Mouse (Mus musculus): ENCODE data around the gene Retreg3. TPM values are rescaled to one million over a fixed set of nuclear protein-coding genes. Genes with fewer than 3 reads are reported as not detected.
"Not testable (repeated sequence)": the region's sequence is repeated elsewhere in the genome, so short reads cannot be mapped to it uniquely, and the experiment has no call there.

The Retreg3 gene
- polyA plus RNA-seq, 1 experiment from 2014 or later, result 10.5 TPM

DNA sequence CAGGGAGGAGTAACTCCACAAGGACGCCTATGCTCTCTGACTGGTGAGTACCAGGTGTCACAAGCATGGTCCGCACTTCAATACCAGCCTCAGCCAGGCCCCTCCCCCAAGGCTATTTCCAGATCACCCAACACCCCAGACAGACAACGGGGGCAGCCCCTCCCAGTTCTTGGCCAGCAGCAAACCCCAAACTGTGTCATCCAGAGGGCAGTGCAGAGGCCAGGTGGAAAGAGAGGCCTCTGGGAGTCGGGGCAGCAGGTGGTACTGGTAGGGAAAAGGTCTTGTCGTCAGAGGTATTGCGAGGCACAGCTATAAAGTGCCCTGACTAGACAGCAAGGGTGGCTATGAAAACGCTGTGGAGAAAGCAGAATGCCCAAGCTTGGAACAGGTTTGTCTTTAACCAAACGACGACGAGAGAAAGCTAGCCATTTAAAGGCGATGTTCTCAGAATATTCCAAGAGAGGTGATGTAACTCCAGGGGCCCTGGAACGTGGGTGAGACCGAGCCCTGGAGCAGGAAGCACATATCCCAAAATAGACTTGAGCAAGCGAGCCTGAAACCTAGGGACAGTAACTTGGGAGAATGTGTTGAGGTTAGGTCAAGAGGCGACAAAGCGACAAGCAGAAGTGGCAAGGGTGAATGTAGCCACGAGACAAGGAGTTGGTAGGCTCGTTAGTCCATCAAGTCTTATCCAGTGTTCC is 10.5 kb upstream of the Retreg3 start:
- H3K27ac ChIP-seq (ENCODE audit: low read depth, low read length), result no peak overlapping the region
- no peak overlapping the region for H3K9ac ChIP-seq (ENCODE audit: low read depth, low read length)
- H3K27me3 ChIP-seq (ENCODE audit: control insufficient read depth, insufficient read depth, low read length), result no peaks in the 10 kb centered on the region
- whole genome bisulfite sequencing, result 37% methylated on average over 18 of the region's 18 CpGs
- H3K9me3 ChIP-seq (ENCODE audit: control insufficient read depth, low read length), result peaks cover 5% of the 10 kb centered on the region; the same call in 1 of the 2 replicates
- no peak for ATAC-seq (ENCODE audit: low FRiP score, low TSS enrichment)
- no peak overlapping the region for H3K4me3 ChIP-seq (ENCODE audit: low read length)
- no peak overlapping the region for H3K4me2 ChIP-seq (replicated peaks; ENCODE audit: low read depth, low read length)
- H3K4me1 ChIP-seq (ENCODE audit: control insufficient read depth, insufficient read depth, low read length), result no peaks in the 10 kb centered on the region
- peaks cover 15% of the 10 kb centered on the region for H3K36me3 ChIP-seq (ENCODE audit: control insufficient read depth, insufficient read depth, low read length)

DNA sequence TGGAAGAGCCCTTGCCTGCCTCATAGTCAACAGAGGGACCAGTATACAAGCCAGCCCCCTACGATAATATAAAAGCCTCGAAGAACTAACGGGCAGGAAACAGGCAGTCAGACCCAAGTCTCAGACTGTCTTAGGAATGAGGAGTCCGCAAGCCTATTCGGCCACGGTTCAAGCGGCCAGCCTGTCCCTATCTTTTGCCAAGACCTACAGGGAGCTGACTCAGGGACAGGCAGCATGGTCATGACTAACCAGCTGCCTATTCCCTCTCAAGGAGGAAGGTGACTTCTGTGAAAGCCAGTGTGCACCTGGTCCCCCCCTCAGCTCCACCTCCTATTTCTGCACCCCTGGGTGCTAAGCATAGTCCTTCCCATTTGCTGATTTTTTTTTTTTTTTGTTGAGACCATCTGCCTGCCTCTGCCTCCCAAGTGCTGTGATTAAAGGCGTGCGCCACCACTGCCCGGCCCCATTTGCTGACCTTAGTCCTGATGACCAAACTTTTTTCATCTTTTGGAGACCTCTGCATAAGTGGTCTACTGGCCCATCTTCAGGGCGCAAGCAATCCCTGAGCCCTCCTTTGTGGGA is 9.4 kb upstream of the Retreg3 start:
- H3K27ac ChIP-seq (ENCODE audit: low read depth, low read length), result no peak overlapping the region
- H3K36me3 ChIP-seq (ENCODE audit: control insufficient read depth, insufficient read depth, low read length), result peaks cover 20% of the 10 kb centered on the region
- ATAC-seq (ENCODE audit: low FRiP score, low TSS enrichment), result no peak
- H3K4me3 ChIP-seq (ENCODE audit: low read length), result no peak overlapping the region
- peaks cover 5% of the 10 kb centered on the region; the same call in 1 of the 2 replicates for H3K9me3 ChIP-seq (ENCODE audit: control insufficient read depth, low read length)
- no peak overlapping the region for H3K9ac ChIP-seq (ENCODE audit: low read depth, low read length)
- WGBS, result 83% methylated on average over 11 of the region's 11 CpGs
- no peaks in the 10 kb centered on the region for H3K4me1 ChIP-seq (ENCODE audit: control insufficient read depth, insufficient read depth, low read length)
- H3K27me3 ChIP-seq (ENCODE audit: control insufficient read depth, insufficient read depth, low read length), result no peaks in the 10 kb centered on the region
- H3K4me2 ChIP-seq (replicated peaks; ENCODE audit: low read depth, low read length), result no peak overlapping the region

- peaks cover 39% of the 10 kb centered on the region for H3K36me3 ChIP-seq (ENCODE audit: control insufficient read depth, insufficient read depth, low read length)
- ATAC-seq (ENCODE audit: low FRiP score, low TSS enrichment), result no peak
- H3K4me3 ChIP-seq (ENCODE audit: low read length), result no peak overlapping the region
- no peaks in the 10 kb centered on the region for H3K27me3 ChIP-seq (ENCODE audit: control insufficient read depth, insufficient read depth, low read length)
- WGBS, result 76% methylated on average over 1 of the region's 1 CpGs
- H3K9ac ChIP-seq (ENCODE audit: low read depth, low read length), result no peak overlapping the region
- H3K4me2 ChIP-seq (replicated peaks; ENCODE audit: low read depth, low read length), result no peak overlapping the region
- peaks cover 5% of the 10 kb centered on the region; the same call in 1 of the 2 replicates for H3K9me3 ChIP-seq (ENCODE audit: control insufficient read depth, low read length)
- H3K4me1 ChIP-seq (ENCODE audit: control insufficient read depth, insufficient read depth, low read length), result no peaks in the 10 kb centered on the region
- H3K27ac ChIP-seq (ENCODE audit: low read depth, low read length), result no peak overlapping the region
Measured at GRCm38 (mm10) chr11:101127075-101127474, 7.4 kb upstream of the Retreg3 start.

GRCm38 (mm10) chr11:101125008-101125407 is 5.3 kb upstream of the Retreg3 start:
- H3K4me2 ChIP-seq (replicated peaks; ENCODE audit: low read depth, low read length); H3K27me3 ChIP-seq (ENCODE audit: control insufficient read depth, insufficient read depth, low read length); ATAC-seq (ENCODE audit: low FRiP score, low TSS enrichment); H3K4me1 ChIP-seq (ENCODE audit: control insufficient read depth, insufficient read depth, low read length); H3K27ac ChIP-seq (ENCODE audit: low read depth, low read length); H3K4me3 ChIP-seq (ENCODE audit: low read length); H3K9ac ChIP-seq (ENCODE audit: low read depth, low read length); H3K9me3 ChIP-seq (ENCODE audit: control insufficient read depth, low read length): not testable (repeated sequence)
- 98% methylated on average over 5 of the region's 9 CpGs for WGBS
- H3K36me3 ChIP-seq (ENCODE audit: control insufficient read depth, insufficient read depth, low read length), result peaks cover 39% of the 10 kb centered on the region

DNA sequence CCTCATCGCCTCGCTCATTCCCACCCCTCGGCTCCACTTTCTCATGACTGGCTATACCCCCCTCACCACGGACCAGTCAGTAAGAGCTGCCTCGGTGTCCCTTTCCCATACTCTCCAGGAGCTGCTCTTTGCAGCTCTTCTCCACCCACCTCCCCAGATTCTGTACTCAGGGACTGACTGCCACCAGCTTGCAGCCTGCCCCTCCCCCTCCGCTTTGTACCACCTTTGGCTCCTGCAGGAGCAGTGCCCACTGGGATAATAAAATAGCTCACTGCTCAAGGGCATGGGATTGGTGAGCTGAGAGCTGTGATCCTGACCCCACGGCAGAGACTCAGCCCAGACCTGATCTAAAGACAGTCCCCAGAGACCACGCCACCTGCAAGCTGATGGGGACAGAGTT is 4.8 kb upstream of the Retreg3 start:
- H3K27me3 ChIP-seq (ENCODE audit: control insufficient read depth, insufficient read depth, low read length); H3K9me3 ChIP-seq (ENCODE audit: control insufficient read depth, low read length); H3K4me2 ChIP-seq (replicated peaks; ENCODE audit: low read depth, low read length); H3K9ac ChIP-seq (ENCODE audit: low read depth, low read length); H3K4me3 ChIP-seq (ENCODE audit: low read length); H3K27ac ChIP-seq (ENCODE audit: low read depth, low read length); H3K4me1 ChIP-seq (ENCODE audit: control insufficient read depth, insufficient read depth, low read length); ATAC-seq (ENCODE audit: low FRiP score, low TSS enrichment): not testable (repeated sequence)
- 90% methylated on average over 8 of the region's 8 CpGs for WGBS
- H3K36me3 ChIP-seq (ENCODE audit: control insufficient read depth, insufficient read depth, low read length), result peaks cover 39% of the 10 kb centered on the region

- no peak for ATAC-seq (ENCODE audit: low FRiP score, low TSS enrichment)
- Histone ChIP-seq H3K27ac (ENCODE audit: low read depth, low read length) (peak overlapping the region; percentile 89), H3K4me2 (replicated peaks; ENCODE audit: low read depth, low read length) (peak overlapping the region; percentile 97), H3K36me3 (ENCODE audit: control insufficient read depth, insufficient read depth, low read length) (peaks cover 34% of the 10 kb centered on the region; the same call in 1 of the 2 replicates), H3K9ac (ENCODE audit: low read depth, low read length) (peak overlapping the region; percentile 86), H3K4me1 (ENCODE audit: control insufficient read depth, insufficient read depth, low read length) (peaks cover 18% of the 10 kb centered on the region), H3K9me3 (ENCODE audit: control insufficient read depth, low read length) (no peaks in the 10 kb centered on the region), H3K4me3 (ENCODE audit: low read length) (peak overlapping the region; percentile 89), H3K27me3 (ENCODE audit: control insufficient read depth, insufficient read depth, low read length) (no peaks in the 10 kb centered on the region)
- 23% methylated on average over 19 of the region's 19 CpGs for WGBS
Measured at GRCm38 (mm10) chr11:101120545-101121188, 974 bp upstream of the Retreg3 start.

DNA sequence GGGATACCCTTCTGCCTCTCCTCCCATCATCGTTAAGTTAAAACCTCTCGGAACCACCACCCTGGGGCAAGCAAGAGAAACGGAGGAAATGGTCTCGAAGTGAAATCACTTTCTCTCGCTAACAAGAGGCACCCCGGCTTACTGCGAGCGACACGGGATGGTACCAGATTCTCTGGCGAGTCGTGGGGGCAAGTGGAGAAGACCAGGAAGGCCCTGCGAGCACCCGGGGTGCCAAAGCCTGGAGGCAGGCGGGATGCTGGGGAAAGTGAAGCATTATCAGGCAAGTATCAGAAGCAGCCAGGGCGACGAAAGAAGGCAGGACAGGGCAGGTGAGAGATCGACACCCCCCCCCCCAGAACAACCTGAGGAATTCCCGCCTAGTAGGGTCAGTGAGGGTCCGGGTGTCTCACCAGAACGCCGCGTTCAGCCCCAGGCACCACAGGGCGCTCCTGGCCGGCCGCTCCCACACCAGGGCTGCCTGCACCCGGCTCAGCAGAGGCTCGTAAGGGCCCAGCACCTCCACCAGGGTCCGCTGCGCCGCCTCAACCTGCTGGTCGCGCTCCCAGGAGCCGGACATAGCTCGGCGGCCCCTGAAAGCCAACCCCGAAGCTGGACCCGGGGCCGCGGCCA is 447 bp downstream of the Retreg3 start:
- Histone ChIP-seq H3K36me3 (ENCODE audit: control insufficient read depth, insufficient read depth, low read length) (peaks cover 26% of the 10 kb centered on the region; the same call in 1 of the 2 replicates), H3K9ac (ENCODE audit: low read depth, low read length) (peak overlapping the region; percentile 91), H3K27ac (ENCODE audit: low read depth, low read length) (peak overlapping the region; percentile 81), H3K4me3 (ENCODE audit: low read length) (peak overlapping the region; percentile 89), H3K9me3 (ENCODE audit: control insufficient read depth, low read length) (no peaks in the 10 kb centered on the region), H3K4me2 (replicated peaks; ENCODE audit: low read depth, low read length) (peak overlapping the region; percentile 70), H3K27me3 (ENCODE audit: control insufficient read depth, insufficient read depth, low read length) (no peaks in the 10 kb centered on the region), H3K4me1 (ENCODE audit: control insufficient read depth, insufficient read depth, low read length) (peaks cover 19% of the 10 kb centered on the region)
- WGBS, result under 1% methylated on average over 39 of the region's 39 CpGs
- ATAC-seq (ENCODE audit: low FRiP score, low TSS enrichment), result peak; percentile 78; the same call in 1 of the 2 replicates

- H3K4me2 ChIP-seq (replicated peaks; ENCODE audit: low read depth, low read length), result peak overlapping the region; percentile 70
- peak overlapping the region; percentile 89 for H3K4me3 ChIP-seq (ENCODE audit: low read length)
- no peak for ATAC-seq (ENCODE audit: low FRiP score, low TSS enrichment)
- WGBS, result 42% methylated on average over 4 of the region's 4 CpGs
- no peak overlapping the region for H3K27ac ChIP-seq (ENCODE audit: low read depth, low read length)
- H3K27me3 ChIP-seq (ENCODE audit: control insufficient read depth, insufficient read depth, low read length), result no peaks in the 10 kb centered on the region
- H3K9me3 ChIP-seq (ENCODE audit: control insufficient read depth, low read length), result no peaks in the 10 kb centered on the region
- H3K36me3 ChIP-seq (ENCODE audit: control insufficient read depth, insufficient read depth, low read length), result peaks cover 16% of the 10 kb centered on the region; the same call in 1 of the 2 replicates
- peaks cover 19% of the 10 kb centered on the region for H3K4me1 ChIP-seq (ENCODE audit: control insufficient read depth, insufficient read depth, low read length)
- H3K9ac ChIP-seq (ENCODE audit: low read depth, low read length), result peak overlapping the region; percentile 91; the same call in 1 of the 2 replicates
Measured at GRCm38 (mm10) chr11:101118105-101118504, 1.6 kb downstream of the Retreg3 start.
